Mouse (Mus musculus) hindlimb bud, embryonic 11.5 days (tissue): ENCODE measurements at regions not wholly inside any gene's neighbourhood (a gene's known extent, or its start where the extent isn't known, plus 50 kb on each side); places are given as distances from the start of the nearest gene placed in this dataset.
"Not testable (repeated sequence)": the region's sequence is repeated elsewhere in the genome, so short reads cannot be mapped to it uniquely, and the experiment has no call there.

ENCODE experiments used
- DNase-seq: peaks from one replicate; pipeline ENCODE4 v3.0.0-alpha.2; 2012; ENCODE audit warnings: low read depth, low spot score; ENCODE audit errors: extremely low spot score

GRCm38 (mm10) chr14:76760509-76761023, 203.9 kb upstream of the Serp2 start:
- DNase-seq, result no peak

GRCm38 (mm10) chr14:76759377-76759776, 202.7 kb upstream of the Serp2 start:
- no peak for DNase-seq

- DNase-seq, result no peak
Measured at GRCm38 (mm10) chr14:76758589-76758988, 201.9 kb upstream of the Serp2 start.

- no peak for DNase-seq
Measured at GRCm38 (mm10) chr14:76755591-76756376, 199.1 kb upstream of the Serp2 start.

GRCm38 (mm10) chr14:76753734-76754133, 197.0 kb upstream of the Serp2 start:
- DNase-seq, result no peak

- DNase-seq, result no peak
Measured at GRCm38 (mm10) chr14:76749178-76749577, 192.5 kb upstream of the Serp2 start.

GRCm38 (mm10) chr14:76748711-76749110, 192.0 kb upstream of the Serp2 start:
- no peak for DNase-seq

GRCm38 (mm10) chr14:76747814-76748213, 191.1 kb upstream of the Serp2 start:
- no peak for DNase-seq

- no peak for DNase-seq
Measured at GRCm38 (mm10) chr14:76746282-76746681, 189.6 kb upstream of the Serp2 start.

- no peak for DNase-seq
Measured at GRCm38 (mm10) chr14:76744674-76745433, 188.2 kb upstream of the Serp2 start.

- DNase-seq, result no peak
Measured at GRCm38 (mm10) chr14:76742297-76742696, 185.6 kb upstream of the Serp2 start.

GRCm38 (mm10) chr14:76739836-76740597, 183.3 kb upstream of the Serp2 start:
- DNase-seq, result no peak

GRCm38 (mm10) chr14:76735997-76736396, 179.3 kb upstream of the Serp2 start:
- no peak for DNase-seq

GRCm38 (mm10) chr14:76735107-76735506, 178.4 kb upstream of the Serp2 start:
- no peak for DNase-seq

GRCm38 (mm10) chr14:76733258-76733823, 176.7 kb upstream of the Serp2 start:
- DNase-seq, result no peak

GRCm38 (mm10) chr14:76731096-76731986, 174.7 kb upstream of the Serp2 start:
- DNase-seq, result no peak

- DNase-seq, result no peak
Measured at GRCm38 (mm10) chr14:76725844-76726243, 169.2 kb upstream of the Serp2 start.

- not testable (repeated sequence) for DNase-seq
Measured at GRCm38 (mm10) chr14:76725231-76725630, 168.5 kb upstream of the Serp2 start.

- no peak for DNase-seq
Measured at GRCm38 (mm10) chr14:76724826-76725225, 168.1 kb upstream of the Serp2 start.

- no peak for DNase-seq
Measured at GRCm38 (mm10) chr14:76724395-76724794, 167.7 kb upstream of the Serp2 start.
